Mouse (Mus musculus): Measurements from ENCODE around the gene Adamtsl5. TPM values are rescaled to one million over a fixed set of nuclear protein-coding genes. Genes with fewer than 3 reads are reported as not detected.

The Adamtsl5 gene
- polyA plus RNA-seq, 1 experiment from 2014 or later: 5.8 TPM

- 45% methylated on average over 13 of the region's 20 CpGs for WGBS
These were observed 34.5 kb downstream of the Adamtsl5 start for GRCm38 (mm10) chr10:80313627-80314201.

GRCm38 (mm10) chr10:80312586-80313504 is 35.4 kb downstream of the Adamtsl5 start:
- no peak overlapping the region for H3K4me3 ChIP-seq (ENCODE audit: low read depth, low read length)
- 0 out of 2 replicates have a peak overlapping the region, but pooled peaks have one; percentile 11 for H3K9ac ChIP-seq (ENCODE audit: low read depth, low read length)
- no peak overlapping the region for H3K4me2 ChIP-seq (ENCODE audit: low read depth, low read length)
- ATAC-seq (ENCODE audit: low read depth): no peak
- H3K4me1 ChIP-seq (ENCODE audit: control insufficient read depth, insufficient read depth, low read length): no peaks in the 10 kb centered on the region
- peaks cover 24% of the 10 kb centered on the region; the same call in 1 of the 2 replicates for H3K36me3 ChIP-seq (ENCODE audit: control insufficient read depth, insufficient read depth, low read length)
- H3K27ac ChIP-seq (replicated peaks; ENCODE audit: low read depth, low read length): no peak overlapping the region
- H3K9me3 ChIP-seq (ENCODE audit: control insufficient read depth, low read length): no peaks in the 10 kb centered on the region
- 62% methylated on average over 51 of the region's 54 CpGs for WGBS
- DNase-seq (ENCODE audit: low spot score): no peak
- H3K27me3 ChIP-seq (replicated peaks; ENCODE audit: control insufficient read depth, insufficient read depth, low read length): peaks cover 73% of the 10 kb centered on the region

More at GRCm38 (mm10) chr10:80313627-80314201, 34.5 kb downstream of the Adamtsl5 start:
- Histone ChIP-seq H3K4me1 (ENCODE audit: control insufficient read depth, insufficient read depth, low read length) (no peaks in the 10 kb centered on the region), H3K9ac (ENCODE audit: low read depth, low read length) (0 out of 2 replicates have a peak overlapping the region, but pooled peaks have one; percentile 6), H3K4me2 (ENCODE audit: low read depth, low read length) (no peak overlapping the region), H3K27ac (replicated peaks; ENCODE audit: low read depth, low read length) (no peak overlapping the region), H3K9me3 (ENCODE audit: control insufficient read depth, low read length) (no peaks in the 10 kb centered on the region), H3K36me3 (ENCODE audit: control insufficient read depth, insufficient read depth, low read length) (peaks cover 21% of the 10 kb centered on the region; the same call in 1 of the 2 replicates), H3K27me3 (replicated peaks; ENCODE audit: control insufficient read depth, insufficient read depth, low read length) (peaks cover 73% of the 10 kb centered on the region), H3K4me3 (ENCODE audit: low read depth, low read length) (no peak overlapping the region)
- ATAC-seq (ENCODE audit: low read depth) (no peak), DNase-seq (ENCODE audit: low spot score) (no peak)

- Histone ChIP-seq H3K36me3 (ENCODE audit: control insufficient read depth, insufficient read depth, low read length) (peaks cover 28% of the 10 kb centered on the region; the same call in 1 of the 2 replicates), H3K4me2 (ENCODE audit: low read depth, low read length) (no peak overlapping the region), H3K9ac (ENCODE audit: low read depth, low read length) (no peak overlapping the region), H3K27me3 (replicated peaks; ENCODE audit: control insufficient read depth, insufficient read depth, low read length) (peaks cover 65% of the 10 kb centered on the region), H3K4me3 (ENCODE audit: low read depth, low read length) (no peak overlapping the region), H3K9me3 (ENCODE audit: control insufficient read depth, low read length) (no peaks in the 10 kb centered on the region), H3K27ac (replicated peaks; ENCODE audit: low read depth, low read length) (no peak overlapping the region), H3K4me1 (ENCODE audit: control insufficient read depth, insufficient read depth, low read length) (no peaks in the 10 kb centered on the region)
- WGBS: 84% methylated on average over 15 of the region's 16 CpGs
- no peak for DNase-seq (ENCODE audit: low spot score)
- no peak for ATAC-seq (ENCODE audit: low read depth)
These were observed 36.7 kb downstream of the Adamtsl5 start for GRCm38 (mm10) chr10:80311560-80311959.

GRCm38 (mm10) chr10:80304862-80305261 is 43.4 kb downstream of the Adamtsl5 start:
- WGBS: 14% methylated on average over 25 of the region's 25 CpGs
- Histone ChIP-seq H3K27me3 (replicated peaks; ENCODE audit: control insufficient read depth, insufficient read depth, low read length) (peaks cover 46% of the 10 kb centered on the region), H3K36me3 (ENCODE audit: control insufficient read depth, insufficient read depth, low read length) (peaks cover 28% of the 10 kb centered on the region; the same call in 1 of the 2 replicates), H3K4me1 (ENCODE audit: control insufficient read depth, insufficient read depth, low read length) (no peaks in the 10 kb centered on the region), H3K9ac (ENCODE audit: low read depth, low read length) (0 out of 2 replicates have a peak overlapping the region, but pooled peaks have one; percentile 5), H3K27ac (replicated peaks; ENCODE audit: low read depth, low read length) (no peak overlapping the region), H3K4me2 (ENCODE audit: low read depth, low read length) (no peak overlapping the region), H3K9me3 (ENCODE audit: control insufficient read depth, low read length) (no peaks in the 10 kb centered on the region), H3K4me3 (ENCODE audit: low read depth, low read length) (no peak overlapping the region)
- no peak for ATAC-seq (ENCODE audit: low read depth)
- DNase-seq (ENCODE audit: low spot score): no peak

- Histone ChIP-seq H3K4me1 (ENCODE audit: control insufficient read depth, insufficient read depth, low read length) (no peaks in the 10 kb centered on the region), H3K9ac (ENCODE audit: low read depth, low read length) (0 out of 2 replicates have a peak overlapping the region, but pooled peaks have one; percentile 5), H3K27me3 (replicated peaks; ENCODE audit: control insufficient read depth, insufficient read depth, low read length) (peaks cover 50% of the 10 kb centered on the region), H3K27ac (replicated peaks; ENCODE audit: low read depth, low read length) (no peak overlapping the region), H3K36me3 (ENCODE audit: control insufficient read depth, insufficient read depth, low read length) (peaks cover 26% of the 10 kb centered on the region; the same call in 1 of the 2 replicates), H3K4me3 (ENCODE audit: low read depth, low read length) (no peak overlapping the region), H3K4me2 (ENCODE audit: low read depth, low read length) (no peak overlapping the region), H3K9me3 (ENCODE audit: control insufficient read depth, low read length) (no peaks in the 10 kb centered on the region)
- DNase-seq (ENCODE audit: low spot score) (no peak), ATAC-seq (ENCODE audit: low read depth) (no peak)
- WGBS: 27% methylated on average over 10 of the region's 12 CpGs
These were observed 43.8 kb downstream of the Adamtsl5 start for GRCm38 (mm10) chr10:80304458-80304857.

- H3K4me2 ChIP-seq (ENCODE audit: low read depth, low read length): peak overlapping the region; percentile 36
- ATAC-seq (ENCODE audit: low read depth) (0 out of 2 replicates have a peak, but pooled peaks have one; percentile 7), DNase-seq (ENCODE audit: low spot score) (peak; percentile 59)
- no peaks in the 10 kb centered on the region for H3K9me3 ChIP-seq (ENCODE audit: control insufficient read depth, low read length)
- no peaks in the 10 kb centered on the region for H3K4me1 ChIP-seq (ENCODE audit: control insufficient read depth, insufficient read depth, low read length)
- H3K4me3 ChIP-seq (ENCODE audit: low read depth, low read length): no peak overlapping the region
- 11% methylated on average over 7 of the region's 9 CpGs for WGBS
- H3K27me3 ChIP-seq (replicated peaks; ENCODE audit: control insufficient read depth, insufficient read depth, low read length): peaks cover 58% of the 10 kb centered on the region
- 0 out of 2 replicates have a peak, but pooled peaks cover 8% of the 10 kb centered on the region for H3K36me3 ChIP-seq (ENCODE audit: control insufficient read depth, insufficient read depth, low read length)
- H3K27ac ChIP-seq (replicated peaks; ENCODE audit: low read depth, low read length): no peak overlapping the region
- peak overlapping the region; percentile 37; the same call in 1 of the 2 replicates for H3K9ac ChIP-seq (ENCODE audit: low read depth, low read length)
These were observed 45.7 kb downstream of the Adamtsl5 start for GRCm38 (mm10) chr10:80302471-80302881.

- Histone ChIP-seq H3K9me3 (ENCODE audit: control insufficient read depth, low read length) (no peaks in the 10 kb centered on the region), H3K27me3 (replicated peaks; ENCODE audit: control insufficient read depth, insufficient read depth, low read length) (peaks cover 58% of the 10 kb centered on the region), H3K4me2 (ENCODE audit: low read depth, low read length) (peak overlapping the region; percentile 36), H3K4me3 (ENCODE audit: low read depth, low read length) (no peak overlapping the region), H3K4me1 (ENCODE audit: control insufficient read depth, insufficient read depth, low read length) (no peaks in the 10 kb centered on the region), H3K9ac (ENCODE audit: low read depth, low read length) (peak overlapping the region; percentile 37; the same call in 1 of the 2 replicates), H3K27ac (replicated peaks; ENCODE audit: low read depth, low read length) (no peak overlapping the region), H3K36me3 (ENCODE audit: control insufficient read depth, insufficient read depth, low read length) (0 out of 2 replicates have a peak, but pooled peaks cover 8% of the 10 kb centered on the region)
- DNase-seq (ENCODE audit: low spot score) (no peak), ATAC-seq (ENCODE audit: low read depth) (no peak)
- WGBS: 54% methylated on average over 5 of the region's 5 CpGs
These were observed 46.2 kb downstream of the Adamtsl5 start for GRCm38 (mm10) chr10:80302082-80302355.

- Histone ChIP-seq H3K4me3 (ENCODE audit: low read depth, low read length) (peak overlapping the region; percentile 22; the same call in 1 of the 2 replicates), H3K4me2 (ENCODE audit: low read depth, low read length) (peak overlapping the region; percentile 36), H3K9me3 (ENCODE audit: control insufficient read depth, low read length) (no peaks in the 10 kb centered on the region), H3K4me1 (ENCODE audit: control insufficient read depth, insufficient read depth, low read length) (no peaks in the 10 kb centered on the region), H3K36me3 (ENCODE audit: control insufficient read depth, insufficient read depth, low read length) (0 out of 2 replicates have a peak, but pooled peaks cover 6% of the 10 kb centered on the region), H3K27ac (replicated peaks; ENCODE audit: low read depth, low read length) (no peak overlapping the region), H3K27me3 (replicated peaks; ENCODE audit: control insufficient read depth, insufficient read depth, low read length) (peaks cover 58% of the 10 kb centered on the region), H3K9ac (ENCODE audit: low read depth, low read length) (peak overlapping the region; percentile 30; the same call in 1 of the 2 replicates)
- no peak for ATAC-seq (ENCODE audit: low read depth)
- DNase-seq (ENCODE audit: low spot score): no peak
- WGBS: 74% methylated on average over 9 of the region's 10 CpGs
These were observed 46.7 kb downstream of the Adamtsl5 start for GRCm38 (mm10) chr10:80301256-80302081.

Data from embryonic facial prominence, embryonic 14.5 days (tissue).